Mouse (Mus musculus): ENCODE measurements at regions not wholly inside any gene's neighbourhood (a gene's known extent, or its start where the extent isn't known, plus 50 kb on each side); places are given as distances from the start of the nearest gene placed in this dataset.

DNA sequence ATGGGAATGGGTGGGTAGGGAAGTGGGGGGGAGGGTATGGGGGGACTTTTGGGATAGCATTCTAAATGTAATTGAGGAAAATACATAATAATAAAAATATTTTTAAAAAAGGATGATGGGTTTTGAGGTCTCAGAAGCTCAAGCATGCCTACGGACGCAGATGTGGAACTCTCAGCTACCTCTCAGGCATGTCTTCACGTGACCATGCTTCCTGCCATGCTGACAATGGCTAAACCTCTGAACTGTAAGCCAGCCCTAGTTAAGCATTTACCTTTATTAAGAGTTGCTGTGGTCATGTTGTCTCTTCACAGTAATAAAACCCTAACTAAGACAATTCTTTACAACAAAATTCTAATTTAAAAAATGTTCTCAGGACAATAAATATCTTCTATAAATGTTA lies 80.0 kb downstream of the Tex36 start:
- WGBS (ENCODE audit: insufficient replicate concordance): 76% methylated on average over 3 of the region's 3 CpGs
- no peak overlapping the region for H3K9ac ChIP-seq (ENCODE audit: low read depth, low read length)
- no peak overlapping the region for H3K4me2 ChIP-seq (ENCODE audit: low read depth, low read length)
- no peak overlapping the region for H3K27ac ChIP-seq (ENCODE audit: low read length)
- no peaks in the 10 kb centered on the region for H3K27me3 ChIP-seq (ENCODE audit: control insufficient read depth, insufficient read depth, low read depth, low read length)
- no peaks in the 10 kb centered on the region for H3K4me1 ChIP-seq (ENCODE audit: control insufficient read depth, low read depth, low read length)
- H3K9me3 ChIP-seq (replicated peaks; ENCODE audit: control insufficient read depth, low read length): no peaks in the 10 kb centered on the region
- ATAC-seq (ENCODE audit: low read depth): no peak
- H3K4me3 ChIP-seq (ENCODE audit: low read depth, low read length): no peak overlapping the region
- H3K36me3 ChIP-seq (ENCODE audit: control insufficient read depth, insufficient read depth): no peaks in the 10 kb centered on the region

DNA sequence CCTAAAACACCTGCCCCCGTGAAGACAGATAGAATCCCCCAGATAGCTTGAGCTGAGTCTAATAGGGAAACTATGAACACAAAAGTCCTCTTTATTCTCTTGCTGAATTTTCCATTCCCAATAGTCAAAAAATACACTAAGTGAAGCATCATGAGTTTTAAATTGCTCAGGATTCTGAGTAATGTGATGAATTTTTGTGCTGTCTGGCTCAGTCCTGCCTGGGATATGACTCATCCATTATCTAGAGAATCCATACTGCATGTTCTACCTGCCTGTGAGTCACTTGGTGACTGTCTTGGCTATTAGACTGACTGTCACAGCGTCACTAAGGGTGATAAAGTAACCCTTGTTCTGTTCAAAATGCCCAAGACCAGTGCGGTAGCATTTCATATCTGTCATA lies 83.0 kb downstream of the Tex36 start:
- WGBS (ENCODE audit: insufficient replicate concordance): 60% methylated on average over 3 of the region's 3 CpGs
- Histone ChIP-seq H3K36me3 (ENCODE audit: control insufficient read depth, insufficient read depth) (no peaks in the 10 kb centered on the region), H3K9me3 (replicated peaks; ENCODE audit: control insufficient read depth, low read length) (no peaks in the 10 kb centered on the region), H3K4me2 (ENCODE audit: low read depth, low read length) (no peak overlapping the region), H3K27ac (ENCODE audit: low read length) (no peak overlapping the region), H3K9ac (ENCODE audit: low read depth, low read length) (no peak overlapping the region), H3K4me3 (ENCODE audit: low read depth, low read length) (no peak overlapping the region), H3K27me3 (ENCODE audit: control insufficient read depth, insufficient read depth, low read depth, low read length) (no peaks in the 10 kb centered on the region), H3K4me1 (ENCODE audit: control insufficient read depth, low read depth, low read length) (no peaks in the 10 kb centered on the region)
- no peak for ATAC-seq (ENCODE audit: low read depth)

DNA sequence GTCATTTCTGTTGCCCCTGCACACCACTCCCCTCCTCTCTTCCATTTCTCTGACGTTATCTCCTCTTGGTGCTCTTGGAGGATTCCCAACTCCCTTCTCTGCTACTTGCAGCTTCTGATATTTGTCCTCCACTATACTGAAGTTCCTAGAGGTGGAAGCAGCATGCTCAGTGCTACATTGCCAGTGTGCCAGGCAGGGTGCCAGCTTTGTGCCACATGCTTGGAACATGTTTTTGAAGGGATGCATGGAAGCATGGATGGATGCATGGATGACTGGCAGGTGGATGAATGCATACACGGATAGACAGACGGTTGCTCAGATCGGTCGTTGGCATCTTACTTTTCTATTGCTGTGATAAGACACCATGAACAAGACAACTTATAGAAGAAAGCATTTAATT lies 84.4 kb downstream of the Tex36 start:
- Histone ChIP-seq H3K27ac (ENCODE audit: low read length) (no peak overlapping the region), H3K9me3 (replicated peaks; ENCODE audit: control insufficient read depth, low read length) (no peaks in the 10 kb centered on the region), H3K4me1 (ENCODE audit: control insufficient read depth, low read depth, low read length) (no peaks in the 10 kb centered on the region), H3K4me2 (ENCODE audit: low read depth, low read length) (no peak overlapping the region), H3K9ac (ENCODE audit: low read depth, low read length) (no peak overlapping the region), H3K4me3 (ENCODE audit: low read depth, low read length) (no peak overlapping the region), H3K27me3 (ENCODE audit: control insufficient read depth, insufficient read depth, low read depth, low read length) (no peaks in the 10 kb centered on the region), H3K36me3 (ENCODE audit: control insufficient read depth, insufficient read depth) (no peaks in the 10 kb centered on the region)
- no peak for ATAC-seq (ENCODE audit: low read depth)
- 68% methylated on average over 5 of the region's 5 CpGs for WGBS (ENCODE audit: insufficient replicate concordance)

DNA sequence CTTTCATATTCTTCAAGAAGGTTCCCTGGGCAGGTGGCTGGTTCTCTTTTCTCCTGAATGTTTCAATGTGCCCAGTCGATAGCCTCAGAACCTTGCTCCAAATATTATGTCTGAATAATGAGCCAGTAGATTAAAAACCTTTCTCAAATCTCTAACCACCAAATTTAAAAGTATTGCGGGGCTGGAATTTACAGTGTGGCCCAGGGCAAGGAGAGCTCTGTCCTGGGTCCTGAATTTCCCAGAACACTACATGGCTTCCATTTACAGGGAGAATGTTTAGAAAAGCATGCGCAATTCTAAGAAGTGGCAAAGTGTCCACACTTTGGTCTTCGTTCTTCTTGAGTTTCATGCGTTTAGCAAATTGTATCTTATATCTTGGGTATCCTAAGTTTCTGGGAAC lies 91.0 kb downstream of the Tex36 start:
- no peaks in the 10 kb centered on the region for H3K36me3 ChIP-seq (ENCODE audit: control insufficient read depth, insufficient read depth)
- H3K9ac ChIP-seq (ENCODE audit: low read depth, low read length): no peak overlapping the region
- H3K4me2 ChIP-seq (ENCODE audit: low read depth, low read length): no peak overlapping the region
- ATAC-seq (ENCODE audit: low read depth): no peak
- no peaks in the 10 kb centered on the region for H3K9me3 ChIP-seq (replicated peaks; ENCODE audit: control insufficient read depth, low read length)
- 45% methylated on average over 5 of the region's 5 CpGs for WGBS (ENCODE audit: insufficient replicate concordance)
- H3K4me3 ChIP-seq (ENCODE audit: low read depth, low read length): no peak overlapping the region
- no peaks in the 10 kb centered on the region for H3K27me3 ChIP-seq (ENCODE audit: control insufficient read depth, insufficient read depth, low read depth, low read length)
- H3K4me1 ChIP-seq (ENCODE audit: control insufficient read depth, low read depth, low read length): no peaks in the 10 kb centered on the region
- H3K27ac ChIP-seq (ENCODE audit: low read length): no peak overlapping the region

DNA sequence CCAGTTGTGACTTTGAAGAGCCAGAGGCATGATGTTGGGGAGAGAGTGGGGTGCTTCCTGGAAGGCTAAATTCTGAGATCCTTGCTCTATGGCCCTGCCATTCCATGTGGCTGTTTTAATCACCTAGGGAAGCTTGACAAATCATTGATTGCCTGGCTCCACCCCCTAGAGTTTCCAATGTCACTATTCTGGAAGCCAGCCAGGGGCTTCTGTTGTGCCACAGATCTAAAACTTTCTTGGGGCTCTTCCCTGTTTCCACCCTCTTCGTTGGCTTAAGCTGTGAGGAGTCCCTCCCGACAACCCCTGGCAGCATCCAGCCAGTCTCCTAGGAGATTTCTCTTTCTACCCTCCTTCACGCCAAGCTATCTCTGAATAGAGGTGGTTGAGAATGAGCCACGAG lies 92.5 kb downstream of the Tex36 start:
- WGBS (ENCODE audit: insufficient replicate concordance): 45% methylated on average over 4 of the region's 4 CpGs
- ATAC-seq (ENCODE audit: low read depth): no peak

DNA sequence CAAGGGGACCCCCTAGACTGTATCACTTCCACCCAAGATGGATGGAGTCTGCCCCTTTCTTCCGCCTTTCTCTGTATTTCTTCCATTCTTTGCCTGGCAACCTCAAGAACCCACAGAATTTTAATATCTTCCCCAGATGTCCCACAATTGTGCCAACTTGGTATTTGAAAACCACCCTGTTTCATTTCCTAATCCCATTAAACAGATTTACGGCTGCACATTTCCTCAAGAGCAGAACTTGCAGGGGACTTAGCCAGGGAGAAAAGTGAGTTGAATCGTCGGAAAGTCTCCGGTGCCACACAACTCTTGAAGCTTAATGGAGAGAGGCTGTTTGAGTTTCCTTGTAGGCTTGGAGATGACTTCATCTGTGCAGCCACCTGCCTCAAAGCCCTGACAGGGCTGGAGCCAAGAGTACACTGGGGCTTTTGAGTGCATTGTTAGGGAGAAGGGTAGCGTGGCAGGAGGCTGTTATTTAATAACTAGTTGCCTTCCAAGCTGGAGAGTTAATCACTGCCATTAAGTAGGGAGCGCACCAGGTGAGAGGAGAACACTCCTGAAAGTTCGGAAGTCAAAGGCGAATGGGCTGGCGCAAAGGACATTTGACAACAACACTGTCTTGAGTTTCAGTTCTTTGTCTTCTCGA lies 93.5 kb downstream of the Tex36 start:
- no peaks in the 10 kb centered on the region for H3K27me3 ChIP-seq (ENCODE audit: control insufficient read depth, insufficient read depth, low read depth, low read length)
- WGBS (ENCODE audit: insufficient replicate concordance): 58% methylated on average over 11 of the region's 11 CpGs
- no peaks in the 10 kb centered on the region for H3K36me3 ChIP-seq (ENCODE audit: control insufficient read depth, insufficient read depth)
- H3K27ac ChIP-seq (ENCODE audit: low read length): no peak overlapping the region
- no peak overlapping the region for H3K4me2 ChIP-seq (ENCODE audit: low read depth, low read length)
- H3K9ac ChIP-seq (ENCODE audit: low read depth, low read length): no peak overlapping the region
- ATAC-seq (ENCODE audit: low read depth): no peak
- H3K9me3 ChIP-seq (replicated peaks; ENCODE audit: control insufficient read depth, low read length): no peaks in the 10 kb centered on the region
- no peak overlapping the region for H3K4me3 ChIP-seq (ENCODE audit: low read depth, low read length)
- H3K4me1 ChIP-seq (ENCODE audit: control insufficient read depth, low read depth, low read length): no peaks in the 10 kb centered on the region

More for the DNA sequence above, 92.5 kb downstream of the Tex36 start:
- no peak overlapping the region for H3K9ac ChIP-seq (ENCODE audit: low read depth, low read length)
- H3K4me1 ChIP-seq (ENCODE audit: control insufficient read depth, low read depth, low read length): no peaks in the 10 kb centered on the region
- no peak overlapping the region for H3K27ac ChIP-seq (ENCODE audit: low read length)
- H3K36me3 ChIP-seq (ENCODE audit: control insufficient read depth, insufficient read depth): no peaks in the 10 kb centered on the region
- no peaks in the 10 kb centered on the region for H3K27me3 ChIP-seq (ENCODE audit: control insufficient read depth, insufficient read depth, low read depth, low read length)
- H3K9me3 ChIP-seq (replicated peaks; ENCODE audit: control insufficient read depth, low read length): no peaks in the 10 kb centered on the region
- H3K4me2 ChIP-seq (ENCODE audit: low read depth, low read length): no peak overlapping the region
- H3K4me3 ChIP-seq (ENCODE audit: low read depth, low read length): no peak overlapping the region

DNA sequence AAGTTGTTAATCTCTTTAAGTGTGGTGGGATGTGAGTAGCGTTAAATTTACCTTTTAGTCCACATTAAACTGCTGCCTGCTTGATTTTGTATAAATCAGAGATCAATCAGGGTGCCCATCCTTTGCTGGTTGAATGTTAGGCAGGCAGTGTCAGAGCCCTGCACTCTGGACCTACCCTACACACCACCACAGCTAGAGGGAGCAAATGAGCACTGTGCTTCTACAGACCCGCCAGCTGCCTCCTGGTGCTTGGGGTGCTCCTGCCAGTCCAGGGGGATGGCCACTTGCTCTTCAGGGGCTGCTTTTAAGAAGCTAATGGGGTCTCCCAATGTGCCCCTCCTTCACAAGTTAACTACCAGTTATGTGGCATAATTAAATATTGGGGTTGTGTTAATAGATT lies 96.3 kb downstream of the Tex36 start:
- no peak overlapping the region for H3K27ac ChIP-seq (ENCODE audit: low read length)
- no peak overlapping the region for H3K9ac ChIP-seq (ENCODE audit: low read depth, low read length)
- no peak overlapping the region for H3K4me2 ChIP-seq (ENCODE audit: low read depth, low read length)
- WGBS (ENCODE audit: insufficient replicate concordance): 63% methylated on average over 2 of the region's 2 CpGs
- no peaks in the 10 kb centered on the region for H3K36me3 ChIP-seq (ENCODE audit: control insufficient read depth, insufficient read depth)
- no peak overlapping the region for H3K4me3 ChIP-seq (ENCODE audit: low read depth, low read length)
- H3K4me1 ChIP-seq (ENCODE audit: control insufficient read depth, low read depth, low read length): no peaks in the 10 kb centered on the region
- H3K27me3 ChIP-seq (ENCODE audit: control insufficient read depth, insufficient read depth, low read depth, low read length): no peaks in the 10 kb centered on the region
- no peaks in the 10 kb centered on the region for H3K9me3 ChIP-seq (replicated peaks; ENCODE audit: control insufficient read depth, low read length)
- no peak for ATAC-seq (ENCODE audit: low read depth)

DNA sequence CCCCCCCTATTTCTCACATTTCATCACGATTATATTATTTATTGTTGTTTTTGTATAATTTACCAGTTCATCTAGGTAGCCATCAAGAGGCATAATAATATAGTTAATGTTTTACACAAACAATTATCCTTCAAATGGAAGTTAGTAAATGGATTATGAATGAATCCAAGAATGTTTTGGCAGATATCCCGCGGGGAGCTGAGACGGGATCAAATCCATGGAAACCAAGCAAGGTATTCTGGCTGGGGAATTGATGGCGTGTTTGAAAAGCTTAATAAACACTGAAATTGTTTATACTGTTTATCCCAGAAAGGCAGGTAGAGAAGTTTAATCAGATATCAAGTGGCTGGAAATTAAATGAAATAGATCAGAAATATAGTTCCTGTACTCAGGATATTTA lies 98.0 kb downstream of the Tex36 start:
- no peak overlapping the region for H3K9ac ChIP-seq (ENCODE audit: low read depth, low read length)
- no peaks in the 10 kb centered on the region for H3K4me1 ChIP-seq (ENCODE audit: control insufficient read depth, low read depth, low read length)
- 73% methylated on average over 5 of the region's 5 CpGs for WGBS (ENCODE audit: insufficient replicate concordance)
- H3K27ac ChIP-seq (ENCODE audit: low read length): no peak overlapping the region
- H3K4me2 ChIP-seq (ENCODE audit: low read depth, low read length): no peak overlapping the region
- no peaks in the 10 kb centered on the region for H3K36me3 ChIP-seq (ENCODE audit: control insufficient read depth, insufficient read depth)
- no peak overlapping the region for H3K4me3 ChIP-seq (ENCODE audit: low read depth, low read length)
- no peaks in the 10 kb centered on the region for H3K27me3 ChIP-seq (ENCODE audit: control insufficient read depth, insufficient read depth, low read depth, low read length)
- H3K9me3 ChIP-seq (replicated peaks; ENCODE audit: control insufficient read depth, low read length): no peaks in the 10 kb centered on the region
- ATAC-seq (ENCODE audit: low read depth): no peak

DNA sequence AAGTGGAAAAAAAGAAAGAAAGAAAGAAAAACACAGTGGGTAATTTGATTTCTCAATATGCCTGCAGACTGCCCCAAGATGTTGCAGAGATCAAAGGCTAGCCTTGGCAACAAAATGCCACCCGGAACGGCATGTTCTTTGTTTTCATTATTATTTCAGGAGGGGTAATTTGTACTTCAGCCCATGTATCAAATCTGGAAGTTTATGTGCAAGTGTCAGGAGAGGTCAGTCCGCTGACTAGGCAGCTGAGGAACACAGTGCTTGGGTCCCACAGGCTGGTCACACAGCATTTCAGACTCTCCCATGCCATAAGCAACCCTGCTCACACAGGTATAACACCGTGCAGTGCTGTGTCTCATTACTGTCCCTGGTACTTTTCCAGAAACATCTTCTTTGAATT lies 99.2 kb downstream of the Tex36 start:
- Histone ChIP-seq H3K27ac (ENCODE audit: low read length) (no peak overlapping the region), H3K4me1 (ENCODE audit: control insufficient read depth, low read depth, low read length) (no peaks in the 10 kb centered on the region), H3K9ac (ENCODE audit: low read depth, low read length) (no peak overlapping the region), H3K36me3 (ENCODE audit: control insufficient read depth, insufficient read depth) (no peaks in the 10 kb centered on the region), H3K4me2 (ENCODE audit: low read depth, low read length) (no peak overlapping the region), H3K4me3 (ENCODE audit: low read depth, low read length) (no peak overlapping the region), H3K27me3 (ENCODE audit: control insufficient read depth, insufficient read depth, low read depth, low read length) (no peaks in the 10 kb centered on the region), H3K9me3 (replicated peaks; ENCODE audit: control insufficient read depth, low read length) (no peaks in the 10 kb centered on the region)
- WGBS (ENCODE audit: insufficient replicate concordance): 66% methylated on average over 4 of the region's 4 CpGs
- ATAC-seq (ENCODE audit: low read depth): no peak
